Comparison of ENCODE assay signal across 1 mouse cellular context in genomic region chr9:49485250-49485891, GRCm38 (mm10).
TF ChIP-seq lines count a peak whose summit lies in the region.

No protein-coding gene starts in this region.

TF ChIP-seq in CH12.LX, 34 proteins besides CTCF, POLR2A, EP300 and RAD21 (continued from another document):
- no peak for TF ChIP-seq MAFK (IDR thresholded peaks at IDR 0.05; ENCODE audit: insufficient replicate concordance, low read length)
- TF ChIP-seq JUN (IDR thresholded peaks at IDR 0.05; ENCODE audit: insufficient read depth, low read depth, low read length) = no peak
- no peak for TF ChIP-seq ELF1 (IDR thresholded peaks at IDR 0.05; ENCODE audit: low read depth, low read length)
- TF ChIP-seq ETS1 (conservative IDR thresholded peaks at IDR 0.05; ENCODE audit: low read depth, low read length) = no peak
- TF ChIP-seq HCFC1 (IDR thresholded peaks at IDR 0.05; ENCODE audit: low read depth, low read length) = no peak
- peak; percentile 1; the same call in 1 of the 2 replicates for TF ChIP-seq MXI1 (IDR thresholded peaks at IDR 0.05; ENCODE audit: low read depth, low read length)
- no peak for TF ChIP-seq MEF2A (IDR thresholded peaks at IDR 0.05; ENCODE audit: borderline replicate concordance, low read depth, low read length)
- 0 out of 2 replicates have a peak, but pooled peaks have one; percentile 7 for TF ChIP-seq IRF4 (IDR thresholded peaks at IDR 0.05; ENCODE audit: low read depth, low read length)
- TF ChIP-seq ZKSCAN1 (IDR thresholded peaks at IDR 0.05; ENCODE audit: borderline replicate concordance, low read depth, low read length) = no peak
- TF ChIP-seq NELFE (IDR thresholded peaks at IDR 0.05; ENCODE audit: low read depth, low read length) = no peak
- TF ChIP-seq CHD2 (IDR thresholded peaks at IDR 0.05; ENCODE audit: low read length) = no peak
- TF ChIP-seq USF2 (conservative IDR thresholded peaks at IDR 0.05; ENCODE audit: low read depth, low read length) = no peak
- no peak for TF ChIP-seq NRF1 (IDR thresholded peaks at IDR 0.05; ENCODE audit: low read depth, low read length)
- TF ChIP-seq KAT2A (IDR thresholded peaks at IDR 0.05; ENCODE audit: insufficient replicate concordance, low read length) = no peak
- no peak for TF ChIP-seq USF1 (IDR thresholded peaks at IDR 0.05; ENCODE audit: low read depth, low read length)
- peak; percentile 55 for TF ChIP-seq SMC3 (IDR thresholded peaks at IDR 0.05; ENCODE audit: low read depth, low read length)
- no peak for TF ChIP-seq E2F4 (IDR thresholded peaks at IDR 0.05; ENCODE audit: insufficient replicate concordance, low read depth, low read length)
- TF ChIP-seq ZMIZ1 (IDR thresholded peaks at IDR 0.05; ENCODE audit: low read depth, low read length) = no peak
